Mouse (Mus musculus) cerebellum, adult 2 months (tissue): ENCODE data around the gene Msh6. TPM values are rescaled to one million over a fixed set of nuclear protein-coding genes. Genes with fewer than 3 reads are reported as not detected.
A peak's percentile ranks its signal among the peaks of the same experiment; 100 is the strongest.

Experiments used
- DNase-seq, 2 experiments: peaks; one replicate each; pipeline ENCODE4 v3.0.0; 2021
- H3K27ac ChIP-seq: fragments of 200-500 bp; 2 replicates; pipeline ENCODE4 v1.5.1; 2012; ENCODE audit warnings: low read length, control low read depth, inconsistent platforms; ENCODE audit not compliant: insufficient read depth
- H3K27me3 ChIP-seq: fragments of 200-500 bp; 2 replicates; pipeline ENCODE4 v1.6.1; 2012; ENCODE audit warnings: inconsistent platforms, mild to moderate bottlenecking, low read length, moderate library complexity; ENCODE audit not compliant: control insufficient read depth, insufficient read depth
- H3K4me1 ChIP-seq: fragments of 200-500 bp; 2 replicates; pipeline ENCODE4 v1.6.1; 2011; ENCODE audit warnings: low read length; ENCODE audit not compliant: control insufficient read depth, insufficient read depth
- H3K4me3 ChIP-seq: fragments of 200-500 bp; replicated peaks from 2 replicates; pipeline ENCODE3; 2011; ENCODE audit warnings: mild to moderate bottlenecking, low read depth, low read length, control low read depth; ENCODE audit not compliant: insufficient read depth
- CTCF ChIP-seq: fragments of 200-500 bp; IDR thresholded peaks from 2 replicates; pipeline ENCODE4 v1.5.1; 2011; ENCODE audit warnings: low read depth, mild to moderate bottlenecking, control low read depth, low read length, moderate library complexity, borderline replicate concordance; ENCODE audit not compliant: insufficient read depth
- POLR2A ChIP-seq: fragments of 200-500 bp; IDR thresholded peaks from 2 replicates; pipeline ENCODE4 v1.6.1; 2011; ENCODE audit warnings: low read length, control low read depth, borderline replicate concordance; ENCODE audit not compliant: insufficient read depth
- WGBS: fragments of 180-500 bp; shearing (Covaris S2); methylation state at CpG from one replicate; pipeline ENCODE4 v1.1.7; 2018; 5-methylcytosine and 5-hydroxymethylcytosine counted together
- polyA plus RNA-seq: library from polyadenylated mRNA; depleted of rRNA; stranded (reverse); fragments of >200 nt; gene quantifications from 2 replicates; pipeline ENCODE4 v1.2.3, GENCODE M21; 2012; rRNA removed

Msh6 gene
- polyA plus RNA-seq, 1 experiment, result 11.5 TPM

DNA sequence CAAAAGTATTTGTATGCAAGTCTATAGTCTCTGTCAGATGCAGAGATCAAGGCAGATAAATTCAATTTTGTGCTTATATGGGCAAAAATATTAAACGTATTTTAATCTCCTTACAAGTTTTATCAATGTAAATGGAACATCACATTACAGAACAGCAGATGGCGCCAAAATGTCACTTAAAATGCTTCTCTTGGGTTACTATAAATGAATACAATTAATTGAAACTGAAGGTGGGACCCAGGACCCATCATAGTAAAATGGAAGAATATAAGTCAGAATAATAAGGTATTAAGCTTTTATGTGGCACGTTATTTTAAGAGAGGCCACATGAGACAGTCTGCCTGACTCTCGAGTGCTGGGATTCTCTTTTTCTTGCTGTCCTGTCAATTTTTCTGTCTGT lies 50.4 kb downstream of the Msh6 start:
- DNase-seq, result peak in 1 of 2 experiments; percentile 51
- peaks cover 13% of the 10 kb centered on the region; the same call in 1 of the 2 replicates for H3K4me1 ChIP-seq
- H3K27me3 ChIP-seq, result no peaks in the 10 kb centered on the region
- H3K27ac ChIP-seq, result no peak overlapping the region
- WGBS, result 16% methylated on average over 4 of the region's 4 CpGs
- TF ChIP-seq CTCF (peak; percentile 25; the same call in 1 of the 2 replicates), POLR2A (no peak)
- no peak overlapping the region for H3K4me3 ChIP-seq

DNA sequence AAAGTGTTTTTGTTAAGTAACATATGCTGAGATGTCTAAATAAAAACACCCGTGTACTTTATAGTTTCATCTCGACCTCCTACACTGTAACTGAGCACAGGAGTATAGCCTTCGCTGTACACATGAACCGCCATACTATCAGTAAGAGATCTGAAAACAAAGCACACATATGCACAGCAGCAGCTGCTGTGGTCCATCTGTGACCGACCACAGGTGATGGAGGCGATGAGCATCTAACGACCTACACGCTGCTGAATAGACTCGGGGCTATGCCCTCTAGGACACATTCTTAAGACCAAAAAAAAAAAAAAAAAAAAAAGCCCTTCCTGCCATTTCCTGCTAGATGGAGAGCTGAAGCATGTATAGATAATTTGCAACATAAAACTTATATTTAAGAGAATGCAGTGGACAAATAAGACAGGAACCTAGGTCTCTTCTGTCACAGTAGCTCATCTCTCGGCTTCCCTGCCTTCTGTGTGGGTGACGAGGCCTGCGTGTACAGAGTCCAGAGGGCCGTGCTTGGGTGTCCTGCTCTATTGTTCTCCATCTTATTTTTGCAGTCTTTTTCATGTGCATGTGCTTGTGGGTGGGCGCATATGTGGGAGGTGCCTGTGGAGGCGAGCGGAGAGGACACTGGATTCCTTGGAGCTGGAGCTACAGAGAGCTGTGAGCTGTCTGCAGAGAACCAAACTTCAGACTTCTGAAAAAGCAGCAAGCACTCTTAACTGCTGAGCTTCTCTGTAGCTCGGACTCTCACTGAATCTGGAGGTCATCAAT lies 54.5 kb downstream of the Msh6 start:
- Histone ChIP-seq H3K4me3 (no peak overlapping the region), H3K27ac (no peak overlapping the region; the same call in 1 of the 2 replicates), H3K4me1 (peaks cover 7% of the 10 kb centered on the region; the same call in 1 of the 2 replicates), H3K27me3 (no peaks in the 10 kb centered on the region)
- no peak for TF ChIP-seq CTCF
- TF ChIP-seq POLR2A, result no peak
- DNase-seq, result no peak
- WGBS, result 71% methylated on average over 17 of the region's 17 CpGs

DNA sequence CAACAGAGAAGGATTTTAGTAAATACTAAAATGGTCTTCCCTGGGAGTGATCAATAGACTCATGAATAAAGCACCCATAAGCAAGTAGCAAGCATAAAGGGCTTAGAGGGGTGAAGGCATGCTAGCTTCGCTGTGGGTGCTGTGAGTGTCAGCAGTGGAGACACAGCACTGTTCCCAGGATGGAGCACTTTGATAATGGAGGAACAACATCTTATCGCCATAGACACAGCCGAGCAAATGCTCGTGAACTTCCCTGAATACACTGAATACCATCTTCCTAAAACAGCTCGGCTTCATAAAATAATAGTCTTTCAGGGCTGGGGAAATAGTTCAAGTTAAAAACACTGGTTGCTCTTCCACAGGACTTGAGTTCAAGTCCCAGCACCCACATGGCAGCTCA lies 56.9 kb downstream of the Msh6 start:
- no peak overlapping the region for H3K4me3 ChIP-seq
- DNase-seq, result no peak
- 85% methylated on average over 5 of the region's 5 CpGs for WGBS
- peaks cover 2% of the 10 kb centered on the region; the same call in 1 of the 2 replicates for H3K4me1 ChIP-seq
- TF ChIP-seq POLR2A (no peak), CTCF (no peak)
- no peak overlapping the region for H3K27ac ChIP-seq
- H3K27me3 ChIP-seq, result no peaks in the 10 kb centered on the region

DNA sequence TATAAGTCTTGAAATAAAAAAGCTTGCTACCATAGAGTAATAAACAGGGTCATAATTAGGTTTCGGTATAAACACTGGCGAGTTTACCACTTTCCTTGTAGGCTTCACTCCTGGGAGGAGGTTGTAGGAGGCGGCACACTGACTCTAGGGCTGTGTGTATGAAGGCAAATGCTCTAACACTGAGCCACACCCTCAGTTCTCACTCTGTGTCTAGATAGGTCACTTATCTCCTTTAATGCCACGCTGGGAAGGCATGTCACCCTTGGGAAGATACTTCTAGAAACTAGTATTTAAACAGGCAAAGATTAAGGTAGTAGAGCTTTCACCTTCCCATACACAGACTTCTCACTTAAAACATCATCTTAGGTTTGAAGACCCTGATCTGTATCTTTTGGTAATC lies 59.6 kb downstream of the Msh6 start:
- H3K27me3 ChIP-seq, result no peaks in the 10 kb centered on the region
- 88% methylated on average over 4 of the region's 4 CpGs for WGBS
- H3K27ac ChIP-seq, result no peak overlapping the region
- TF ChIP-seq POLR2A (no peak), CTCF (no peak)
- H3K4me1 ChIP-seq, result no peaks in the 10 kb centered on the region; the same call in 1 of the 2 replicates
- DNase-seq, result no peak
- no peak overlapping the region for H3K4me3 ChIP-seq

Other genes starting within 250 kb of the Msh6 start
- gene Kcnk12, start 177.1 kb upstream of the Msh6 start, polyA plus RNA-seq, result 43.2 and 50.4 TPM in 2 replicates
- gene Rpl36-ps4, start 54.1 kb upstream of the Msh6 start, polyA plus RNA-seq, result not detected in 2 replicates
- gene Fbxo11, start 90.2 kb downstream of the Msh6 start, polyA plus RNA-seq, result 71.7 and 73.1 TPM in 2 replicates